Mouse (Mus musculus): ENCODE measurements at regions not wholly inside any gene's neighbourhood (a gene's known extent, or its start where the extent isn't known, plus 50 kb on each side); places are given as distances from the start of the nearest gene placed in this dataset.
A peak's percentile ranks its signal among the peaks of the same experiment; 100 is the strongest.

DNA sequence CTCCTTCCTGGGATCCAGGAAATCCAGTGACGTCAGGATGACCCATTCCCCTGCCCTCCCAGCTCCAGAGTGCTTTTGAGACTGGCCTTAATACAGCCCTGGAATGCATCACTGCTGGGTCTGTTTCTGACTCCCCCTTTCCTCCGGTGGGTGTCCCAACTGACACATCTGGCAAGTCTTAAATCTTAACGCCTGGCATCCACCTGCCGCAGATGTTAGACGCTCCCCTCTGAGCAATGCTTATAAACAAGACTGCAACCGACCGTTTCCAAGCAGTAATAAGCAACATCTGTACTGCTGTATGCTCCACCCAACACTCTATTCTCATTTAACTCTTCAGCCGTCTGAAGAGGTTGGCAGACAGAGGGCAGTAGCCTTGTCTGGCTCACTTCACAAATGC is 161.7 kb upstream of the Prok2 start:
- no peaks in the 10 kb centered on the region for H3K27me3 ChIP-seq (ENCODE audit: insufficient read depth, low read length)
- ATAC-seq (ENCODE audit: insufficient read depth): no peak
- 34% methylated on average over 8 of the region's 8 CpGs for WGBS

DNA sequence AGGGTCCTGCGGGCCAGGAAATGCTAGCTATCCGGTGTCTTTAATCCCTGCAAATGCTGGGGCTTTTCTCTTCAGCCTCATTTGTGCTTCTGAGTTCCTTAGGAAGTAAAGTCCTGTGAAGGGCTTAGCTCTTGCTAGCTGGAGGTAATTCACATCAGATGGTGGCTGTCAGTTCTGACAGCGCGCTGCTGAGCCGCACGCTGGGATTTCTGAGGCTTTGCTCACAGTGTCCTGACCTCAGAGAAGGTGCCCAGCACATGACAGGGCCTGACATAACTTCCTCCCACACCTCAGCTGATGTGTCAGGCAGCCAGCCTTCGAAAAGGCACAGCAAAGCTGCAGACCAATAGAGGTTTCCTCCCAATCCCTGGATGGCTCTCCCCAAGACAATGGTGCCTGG is 158.6 kb upstream of the Prok2 start:
- DNase-seq: no peak

More for the DNA sequence above, 161.7 kb upstream of the Prok2 start:
- no peak for TF ChIP-seq CTCF (IDR thresholded peaks at IDR 0.05; ENCODE audit: low read depth)
- Histone ChIP-seq H3K36me3 (ENCODE audit: insufficient read depth) (no peaks in the 10 kb centered on the region), H3K4me1 (ENCODE audit: insufficient read depth) (peaks cover 3% of the 10 kb centered on the region; the same call in 1 of the 2 replicates), H3K9ac (no peak overlapping the region), H3K9me3 (ENCODE audit: low read depth, low read length) (no peaks in the 10 kb centered on the region), H3K4me3 (ENCODE audit: low read depth, low read length) (no peak overlapping the region), H3K27ac (ENCODE audit: low read depth) (no peak overlapping the region), H3K4me2 (no peak overlapping the region)
- no peak for DNase-seq

DNA sequence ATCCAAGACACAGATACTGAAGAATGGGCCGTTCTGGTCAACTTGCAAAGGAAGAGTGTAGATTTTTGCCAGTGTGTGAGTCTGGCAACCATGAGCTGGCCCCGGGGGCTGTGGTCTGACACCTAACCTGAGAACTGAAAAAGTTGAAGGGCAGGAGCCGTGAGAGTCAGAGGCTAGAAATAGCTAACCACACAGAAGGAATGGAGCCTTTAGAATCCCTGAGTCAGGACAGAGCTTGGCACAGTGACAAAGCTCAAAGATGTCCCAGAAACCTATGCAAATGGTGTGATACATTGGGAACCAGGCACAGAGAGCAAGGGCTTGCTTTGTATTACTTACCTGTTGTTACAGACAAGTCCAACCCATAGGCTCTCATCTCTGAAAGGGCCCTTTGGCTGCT is 157.9 kb upstream of the Prok2 start:
- Histone ChIP-seq H3K4me2 (no peak overlapping the region), H3K9me3 (ENCODE audit: low read depth, low read length) (no peaks in the 10 kb centered on the region), H3K4me1 (ENCODE audit: insufficient read depth) (peaks cover 3% of the 10 kb centered on the region; the same call in 1 of the 2 replicates), H3K27ac (ENCODE audit: low read depth) (no peak overlapping the region), H3K36me3 (ENCODE audit: insufficient read depth) (no peaks in the 10 kb centered on the region), H3K27me3 (ENCODE audit: insufficient read depth, low read length) (no peaks in the 10 kb centered on the region), H3K4me3 (ENCODE audit: low read depth, low read length) (no peak overlapping the region), H3K9ac (no peak overlapping the region)
- no peak for TF ChIP-seq CTCF (IDR thresholded peaks at IDR 0.05; ENCODE audit: low read depth)
- ATAC-seq (ENCODE audit: insufficient read depth) (no peak), DNase-seq (no peak)
- WGBS: 67% methylated on average over 3 of the region's 3 CpGs

More for the DNA sequence above, 158.6 kb upstream of the Prok2 start:
- H3K27me3 ChIP-seq (ENCODE audit: insufficient read depth, low read length): no peaks in the 10 kb centered on the region
- peaks cover 3% of the 10 kb centered on the region; the same call in 1 of the 2 replicates for H3K4me1 ChIP-seq (ENCODE audit: insufficient read depth)
- H3K27ac ChIP-seq (ENCODE audit: low read depth): no peak overlapping the region
- H3K4me3 ChIP-seq (ENCODE audit: low read depth, low read length): no peak overlapping the region
- TF ChIP-seq CTCF (IDR thresholded peaks at IDR 0.05; ENCODE audit: low read depth): no peak
- no peak overlapping the region for H3K9ac ChIP-seq
- 7% methylated on average over 7 of the region's 7 CpGs for WGBS
- no peaks in the 10 kb centered on the region for H3K9me3 ChIP-seq (ENCODE audit: low read depth, low read length)
- ATAC-seq (ENCODE audit: insufficient read depth): no peak
- no peak overlapping the region for H3K4me2 ChIP-seq
- no peaks in the 10 kb centered on the region for H3K36me3 ChIP-seq (ENCODE audit: insufficient read depth)

DNA sequence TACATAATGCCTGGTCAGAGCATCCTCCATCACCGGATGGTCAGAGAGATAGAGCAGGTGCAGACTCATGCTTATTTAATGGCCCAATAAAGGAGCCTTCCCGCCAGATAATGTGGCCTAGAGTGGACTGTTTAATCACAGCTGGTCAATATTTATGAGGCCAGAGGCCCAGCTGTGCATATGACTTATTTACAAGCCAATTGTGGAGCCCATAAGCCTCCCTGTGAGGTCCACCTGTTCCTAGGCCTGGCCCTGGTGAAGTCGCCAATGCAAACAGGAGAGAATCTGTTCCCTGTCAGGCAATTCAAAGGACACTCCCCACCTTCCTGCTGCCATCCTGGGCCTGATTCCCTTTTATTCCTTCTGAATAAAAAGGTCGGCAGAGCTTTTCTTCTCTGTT is 155.4 kb upstream of the Prok2 start:
- ATAC-seq (ENCODE audit: insufficient read depth): no peak
- H3K9ac ChIP-seq: no peak overlapping the region
- no peaks in the 10 kb centered on the region for H3K36me3 ChIP-seq (ENCODE audit: insufficient read depth)
- DNase-seq: no peak
- no peak overlapping the region for H3K4me2 ChIP-seq
- TF ChIP-seq CTCF (IDR thresholded peaks at IDR 0.05; ENCODE audit: low read depth): no peak
- H3K4me3 ChIP-seq (ENCODE audit: low read depth, low read length): no peak overlapping the region
- H3K27ac ChIP-seq (ENCODE audit: low read depth): no peak overlapping the region
- H3K27me3 ChIP-seq (ENCODE audit: insufficient read depth, low read length): no peaks in the 10 kb centered on the region
- WGBS: 57% methylated on average over 4 of the region's 4 CpGs
- H3K9me3 ChIP-seq (ENCODE audit: low read depth, low read length): no peaks in the 10 kb centered on the region
- H3K4me1 ChIP-seq (ENCODE audit: insufficient read depth): peaks cover 3% of the 10 kb centered on the region; the same call in 1 of the 2 replicates

DNA sequence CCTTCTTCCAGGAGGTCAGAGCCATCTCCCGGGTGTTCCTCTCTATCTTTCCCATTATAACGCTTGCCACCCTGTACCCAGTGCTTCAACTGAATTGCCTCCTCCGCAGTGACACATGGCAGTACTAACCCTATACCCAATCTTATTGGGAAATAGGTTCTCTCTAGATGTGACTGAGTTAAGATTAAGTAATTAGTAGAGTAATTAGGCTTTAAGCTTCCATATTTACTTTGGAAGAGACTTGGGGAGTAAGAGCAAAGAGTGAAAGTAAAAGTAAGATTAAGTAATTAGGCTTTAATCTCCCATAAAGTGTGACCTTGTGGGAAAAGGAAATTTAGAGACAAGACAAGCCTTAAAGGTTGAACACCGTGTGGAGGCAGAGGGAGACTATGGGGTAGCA is 148.7 kb upstream of the Prok2 start:
- Histone ChIP-seq H3K9ac (no peak overlapping the region), H3K9me3 (ENCODE audit: low read depth, low read length) (no peaks in the 10 kb centered on the region), H3K4me3 (ENCODE audit: low read depth, low read length) (no peak overlapping the region), H3K27ac (ENCODE audit: low read depth) (no peak overlapping the region), H3K4me1 (ENCODE audit: insufficient read depth) (no peaks in the 10 kb centered on the region), H3K4me2 (no peak overlapping the region), H3K36me3 (ENCODE audit: insufficient read depth) (no peaks in the 10 kb centered on the region), H3K27me3 (ENCODE audit: insufficient read depth, low read length) (no peaks in the 10 kb centered on the region)
- no peak for DNase-seq
- no peak for ATAC-seq (ENCODE audit: insufficient read depth)
- no peak for TF ChIP-seq CTCF (IDR thresholded peaks at IDR 0.05; ENCODE audit: low read depth)
- 82% methylated on average over 4 of the region's 4 CpGs for WGBS

DNA sequence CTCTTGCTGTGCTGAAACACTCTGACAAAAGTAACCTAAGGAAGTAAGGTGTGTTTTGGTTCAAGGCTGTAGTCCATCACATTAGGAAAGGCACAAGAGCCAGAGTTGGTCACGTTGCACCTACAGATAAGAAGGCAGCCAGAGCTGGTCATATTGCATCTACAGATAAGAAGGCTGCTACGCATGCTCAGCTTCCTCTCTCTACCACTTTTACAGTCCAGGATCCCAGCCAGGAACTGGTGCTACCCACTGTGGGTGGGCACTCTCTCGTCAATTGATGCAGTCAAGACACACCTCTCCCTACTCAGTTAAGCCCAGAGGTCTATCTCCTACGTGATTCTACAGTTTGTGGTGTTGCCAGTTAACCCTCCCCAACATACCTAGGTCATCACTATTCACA is 147.8 kb upstream of the Prok2 start:
- no peaks in the 10 kb centered on the region for H3K36me3 ChIP-seq (ENCODE audit: insufficient read depth)
- no peaks in the 10 kb centered on the region for H3K27me3 ChIP-seq (ENCODE audit: insufficient read depth, low read length)
- DNase-seq: no peak
- no peak overlapping the region for H3K4me2 ChIP-seq
- H3K27ac ChIP-seq (ENCODE audit: low read depth): no peak overlapping the region
- no peaks in the 10 kb centered on the region for H3K9me3 ChIP-seq (ENCODE audit: low read depth, low read length)
- no peak for ATAC-seq (ENCODE audit: insufficient read depth)
- 54% methylated on average over 4 of the region's 4 CpGs for WGBS
- H3K9ac ChIP-seq: no peak overlapping the region
- H3K4me1 ChIP-seq (ENCODE audit: insufficient read depth): no peaks in the 10 kb centered on the region
- TF ChIP-seq CTCF (IDR thresholded peaks at IDR 0.05; ENCODE audit: low read depth): no peak
- no peak overlapping the region for H3K4me3 ChIP-seq (ENCODE audit: low read depth, low read length)

DNA sequence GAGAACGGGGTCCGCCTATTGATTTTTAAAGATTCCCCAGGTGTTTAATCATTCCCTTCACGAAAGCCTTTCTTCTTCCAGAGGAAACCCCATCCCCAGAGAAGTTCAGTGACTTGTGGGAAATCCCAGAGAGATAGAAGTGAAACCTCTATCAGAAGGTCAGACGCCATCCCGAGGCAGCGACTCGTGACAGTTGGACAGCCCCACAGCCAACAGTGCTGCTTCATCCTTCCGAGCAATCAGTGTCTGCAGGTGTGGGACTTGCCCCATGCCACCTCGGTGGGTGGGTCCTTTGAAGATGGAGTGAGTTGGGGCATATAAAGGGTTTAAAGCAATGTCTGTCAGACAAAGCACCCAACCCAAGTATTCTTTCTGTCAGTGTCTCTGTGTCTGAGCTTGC is 139.9 kb upstream of the Prok2 start:
- no peak for ATAC-seq (ENCODE audit: insufficient read depth)
- Histone ChIP-seq H3K27ac (ENCODE audit: low read depth) (no peak overlapping the region), H3K9ac (no peak overlapping the region), H3K4me2 (no peak overlapping the region), H3K4me1 (ENCODE audit: insufficient read depth) (no peaks in the 10 kb centered on the region), H3K9me3 (ENCODE audit: low read depth, low read length) (no peaks in the 10 kb centered on the region), H3K27me3 (ENCODE audit: insufficient read depth, low read length) (no peaks in the 10 kb centered on the region), H3K36me3 (ENCODE audit: insufficient read depth) (no peaks in the 10 kb centered on the region), H3K4me3 (ENCODE audit: low read depth, low read length) (no peak overlapping the region)
- 57% methylated on average over 9 of the region's 9 CpGs for WGBS
- TF ChIP-seq CTCF (IDR thresholded peaks at IDR 0.05; ENCODE audit: low read depth): no peak
- DNase-seq: no peak

DNA sequence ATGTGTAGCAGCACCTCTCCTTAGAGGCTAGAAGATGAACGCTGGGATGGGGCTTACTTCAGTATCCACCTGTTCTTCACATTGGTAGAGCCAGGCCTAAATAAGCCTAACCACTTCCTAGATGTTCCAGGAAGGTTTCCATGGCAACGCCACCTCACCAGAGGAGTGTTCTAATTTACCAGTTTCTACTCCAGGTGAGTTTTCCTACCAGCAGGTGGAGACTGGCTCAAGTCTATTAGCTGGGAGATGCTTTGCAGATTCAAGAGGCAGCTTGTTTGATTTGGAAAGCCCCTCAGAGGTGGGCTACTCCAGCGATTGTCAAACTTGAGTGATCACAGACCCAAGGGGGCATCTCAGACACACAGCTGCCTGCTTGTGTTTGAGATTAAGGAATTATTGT is 138.8 kb upstream of the Prok2 start:
- H3K4me1 ChIP-seq (ENCODE audit: insufficient read depth): no peaks in the 10 kb centered on the region
- peak; percentile 63 for TF ChIP-seq CTCF (IDR thresholded peaks at IDR 0.05; ENCODE audit: low read depth)
- no peak overlapping the region for H3K9ac ChIP-seq
- no peaks in the 10 kb centered on the region for H3K9me3 ChIP-seq (ENCODE audit: low read depth, low read length)
- no peak overlapping the region for H3K4me2 ChIP-seq
- ATAC-seq (ENCODE audit: insufficient read depth): no peak
- 46% methylated on average over 3 of the region's 3 CpGs for WGBS
- H3K36me3 ChIP-seq (ENCODE audit: insufficient read depth): no peaks in the 10 kb centered on the region
- DNase-seq: peak; percentile 77
- no peak overlapping the region for H3K4me3 ChIP-seq (ENCODE audit: low read depth, low read length)
- no peaks in the 10 kb centered on the region for H3K27me3 ChIP-seq (ENCODE audit: insufficient read depth, low read length)
- no peak overlapping the region for H3K27ac ChIP-seq (ENCODE audit: low read depth)
